19 mouse cellular contexts compared by ENCODE assay signal in genomic region chr8:61570637-61571036, GRCm38 (mm10).
DNase-seq lines count a peak whose midpoint lies in the region; ATAC-seq and TF ChIP-seq lines count a peak whose summit lies in the region.
"Had no signal": no experiment of that assay in that cellular context is flagged by ENCODE, and none has a peak within 500 bp of the region (broad histone marks: within the 10 kb centered on the region; RNA-seq: fewer than 3 reads in every experiment).

No protein-coding gene starts in this region.

- TF ChIP-seq EP300 in heart, adult 2 months (IDR thresholded peaks at IDR 0.05; ENCODE audit: insufficient read depth, low read depth, low read length), result no peak

- no peak for DNase-seq in heart, adult 2 months
- peak; percentile 9 for DNase-seq in thymus, adult 2 months
- DNase-seq in thymus, adult 18-20 months, result no peak
- DNase-seq in forebrain, embryonic 11.5 days (ENCODE audit: low spot score), result no peak
- no peak for DNase-seq in cerebellum, adult 18-20 months
- DNase-seq: adrenal gland, adult 8-10 months; adrenal gland, postnatal 36 days; cerebellum, adult 8-10 months; cerebellum, postnatal 14 days; embryo, embryonic 11 days; gastrocnemius, postnatal 10 days; heart, postnatal 14 days; kidney, adult 11 months had no signal

- no peak overlapping the region for H3K4me3 ChIP-seq in heart, adult 2 months
- no peak overlapping the region for H3K4me3 ChIP-seq in heart, embryonic 11.5 days (ENCODE audit: low read depth, low read length)
- H3K4me3 ChIP-seq in thymus, adult 2 months (ENCODE audit: control insufficient read depth, insufficient read depth, low read length), result no peak overlapping the region
- no peak overlapping the region for H3K4me3 ChIP-seq in embryonic fibroblast, embryonic 13.5 days (ENCODE audit: insufficient read depth, low read length)
- H3K4me3 ChIP-seq in forebrain, embryonic 11.5 days (ENCODE audit: low read depth, low read length), result no peak overlapping the region
- H3K4me3 ChIP-seq: embryonic facial prominence, embryonic 12.5 days; hindbrain, embryonic 13.5 days had no signal

- no peak for TF ChIP-seq CTCF in heart, adult 2 months (IDR thresholded peaks at IDR 0.05)
- TF ChIP-seq CTCF in thymus, adult 2 months (IDR thresholded peaks at IDR 0.05; ENCODE audit: borderline replicate concordance, control insufficient read depth, extremely low read depth, insufficient read depth, low read length, poor library complexity), result no peak
- no peak for TF ChIP-seq CTCF in embryonic fibroblast, embryonic 13.5 days (IDR thresholded peaks at IDR 0.05; ENCODE audit: borderline replicate concordance, insufficient read depth, low read length)

- intact Hi-C loops in heart, adult 2 months (cut with DNase I), result loop anchor here (5.0 kb wide), 1 partner anchor 47 kb away; no protein-coding TSS in a partner anchor

- peaks cover 4% of the 10 kb centered on the region; the same call in 1 of the 2 replicates for H3K79me2 ChIP-seq in heart, adult 2 months (replicated peaks; ENCODE audit: control insufficient read depth, insufficient read depth, low read length)

- 85% methylated on average over 2 of the region's 2 CpGs for WGBS in heart, adult 2 months
- 79% methylated on average over 2 of the region's 2 CpGs for WGBS in heart, embryonic 11.5 days (ENCODE audit: insufficient replicate concordance)
- WGBS in thymus, adult 2 months, result 47% methylated on average over 2 of the region's 2 CpGs
- 90% methylated on average over 2 of the region's 2 CpGs for WGBS in forebrain, embryonic 11.5 days

- ATAC-seq in heart, embryonic 11.5 days (replicated peaks; ENCODE audit: insufficient number of reproducible peaks, low FRiP score, low TSS enrichment), result no peak
- no peak for ATAC-seq in forebrain, embryonic 11.5 days (replicated peaks; ENCODE audit: low FRiP score)
- ATAC-seq: forebrain, embryonic 14.5 days; hindbrain, postnatal 0 days had no signal

- H3K27ac ChIP-seq in heart, adult 2 months, result peak overlapping the region; percentile 70; the same call in 1 of the 2 replicates
- no peak overlapping the region for H3K27ac ChIP-seq in heart, embryonic 11.5 days (ENCODE audit: low read depth, low read length)
- no peak overlapping the region for H3K27ac ChIP-seq in thymus, adult 2 months (ENCODE audit: control insufficient read depth, insufficient read depth, low read length)
- 0 out of 2 replicates have a peak overlapping the region, but pooled peaks have one; percentile 8 for H3K27ac ChIP-seq in embryonic fibroblast, embryonic 13.5 days (ENCODE audit: insufficient read depth, low read length)
- H3K27ac ChIP-seq in forebrain, embryonic 11.5 days (ENCODE audit: low read depth, low read length), result no peak overlapping the region
- H3K27ac ChIP-seq: embryonic facial prominence, embryonic 12.5 days; hindbrain, embryonic 13.5 days; hindbrain, postnatal 0 days had no signal

- TF ChIP-seq POLR2A in heart, adult 2 months (IDR thresholded peaks at IDR 0.05; ENCODE audit: insufficient read depth, low read depth, low read length), result no peak
- TF ChIP-seq POLR2A in thymus, adult 2 months (IDR thresholded peaks at IDR 0.05; ENCODE audit: control insufficient read depth, extremely low read depth, insufficient read depth, low read length, poor library complexity), result no peak
- no peak for TF ChIP-seq POLR2A in embryonic fibroblast, embryonic 13.5 days (IDR thresholded peaks at IDR 0.05; ENCODE audit: low read depth, low read length)

- H3K9me3 ChIP-seq in heart, embryonic 11.5 days (replicated peaks; ENCODE audit: control insufficient read depth, low read length), result no peaks in the 10 kb centered on the region
- no peaks in the 10 kb centered on the region for H3K9me3 ChIP-seq in forebrain, embryonic 11.5 days (ENCODE audit: control insufficient read depth, low read length)
- H3K9me3 ChIP-seq: embryonic facial prominence, embryonic 12.5 days; hindbrain, embryonic 13.5 days had no signal

- peaks cover 18% of the 10 kb centered on the region for H3K36me3 ChIP-seq in heart, adult 2 months (ENCODE audit: control insufficient read depth, insufficient read depth, low read length)
- H3K36me3 ChIP-seq in heart, embryonic 11.5 days (ENCODE audit: control insufficient read depth, insufficient read depth, low read length), result no peaks in the 10 kb centered on the region
- no peaks in the 10 kb centered on the region for H3K36me3 ChIP-seq in thymus, adult 2 months (ENCODE audit: control insufficient read depth, insufficient read depth, low read length)
- H3K36me3 ChIP-seq in forebrain, embryonic 11.5 days (ENCODE audit: control insufficient read depth, insufficient read depth, low read length), result no peaks in the 10 kb centered on the region
- H3K36me3 ChIP-seq: hindbrain, embryonic 13.5 days had no signal

- H3K4me2 ChIP-seq in heart, embryonic 11.5 days, result no peak overlapping the region
- H3K4me2 ChIP-seq in forebrain, embryonic 11.5 days (ENCODE audit: low read depth, low read length, severe bottlenecking), result no peak overlapping the region
- H3K4me2 ChIP-seq: embryonic facial prominence, embryonic 12.5 days; hindbrain, embryonic 13.5 days had no signal

- peaks cover 25% of the 10 kb centered on the region for H3K4me1 ChIP-seq in heart, adult 2 months (ENCODE audit: control insufficient read depth, insufficient read depth, low read length)
- peaks cover 34% of the 10 kb centered on the region for H3K4me1 ChIP-seq in heart, embryonic 11.5 days (ENCODE audit: control insufficient read depth, insufficient read depth, low read length)
- no peaks in the 10 kb centered on the region for H3K4me1 ChIP-seq in thymus, adult 2 months (replicated peaks; ENCODE audit: control insufficient read depth, insufficient read depth, low read length)
- peaks cover 29% of the 10 kb centered on the region for H3K4me1 ChIP-seq in embryonic fibroblast, embryonic 13.5 days (ENCODE audit: control insufficient read depth, insufficient read depth, low read length)
- H3K4me1 ChIP-seq in forebrain, embryonic 11.5 days (replicated peaks; ENCODE audit: control insufficient read depth, insufficient read depth, low read length), result no peaks in the 10 kb centered on the region
- H3K4me1 ChIP-seq: hindbrain, embryonic 13.5 days had no signal

- no peaks in the 10 kb centered on the region for H3K27me3 ChIP-seq in heart, adult 2 months (ENCODE audit: control insufficient read depth, insufficient read depth, low read length)
- no peaks in the 10 kb centered on the region for H3K27me3 ChIP-seq in heart, embryonic 11.5 days (ENCODE audit: control insufficient read depth, insufficient read depth, low read length)
- no peaks in the 10 kb centered on the region for H3K27me3 ChIP-seq in thymus, adult 2 months (ENCODE audit: control insufficient read depth, insufficient read depth, low read length)
- no peaks in the 10 kb centered on the region for H3K27me3 ChIP-seq in forebrain, embryonic 11.5 days (ENCODE audit: control insufficient read depth, insufficient read depth, low read length)
- H3K27me3 ChIP-seq: embryonic facial prominence, embryonic 12.5 days; hindbrain, embryonic 13.5 days had no signal

- H3K9ac ChIP-seq in heart, adult 2 months (ENCODE audit: low read depth, low read length), result no peak overlapping the region
- H3K9ac ChIP-seq in heart, embryonic 11.5 days (ENCODE audit: low read depth, low read length), result no peak overlapping the region
- H3K9ac ChIP-seq in forebrain, embryonic 11.5 days (ENCODE audit: low read length), result no peak overlapping the region
- H3K9ac ChIP-seq: embryonic facial prominence, embryonic 12.5 days; hindbrain, embryonic 13.5 days had no signal

Comparison
In these comparisons a context has a peak if more than half of its experiments do, and no peak if none do; other contexts are left out.
1. H3K27ac ChIP-seq: peak in heart, adult 2 months (single experiment) and embryonic fibroblast, embryonic 13.5 days (single experiment); none in heart, embryonic 11.5 days (single experiment), thymus, adult 2 months (single experiment) and forebrain, embryonic 11.5 days (single experiment).